Mouse (Mus musculus): ENCODE measurements around the gene Phb2. TPM values are rescaled to one million over a fixed set of nuclear protein-coding genes. Genes with fewer than 3 reads are reported as not detected.

Phb2 gene
- total RNA-seq, 4 experiments from 2014 or later, result 118 to 123 (median 120) TPM

DNA sequence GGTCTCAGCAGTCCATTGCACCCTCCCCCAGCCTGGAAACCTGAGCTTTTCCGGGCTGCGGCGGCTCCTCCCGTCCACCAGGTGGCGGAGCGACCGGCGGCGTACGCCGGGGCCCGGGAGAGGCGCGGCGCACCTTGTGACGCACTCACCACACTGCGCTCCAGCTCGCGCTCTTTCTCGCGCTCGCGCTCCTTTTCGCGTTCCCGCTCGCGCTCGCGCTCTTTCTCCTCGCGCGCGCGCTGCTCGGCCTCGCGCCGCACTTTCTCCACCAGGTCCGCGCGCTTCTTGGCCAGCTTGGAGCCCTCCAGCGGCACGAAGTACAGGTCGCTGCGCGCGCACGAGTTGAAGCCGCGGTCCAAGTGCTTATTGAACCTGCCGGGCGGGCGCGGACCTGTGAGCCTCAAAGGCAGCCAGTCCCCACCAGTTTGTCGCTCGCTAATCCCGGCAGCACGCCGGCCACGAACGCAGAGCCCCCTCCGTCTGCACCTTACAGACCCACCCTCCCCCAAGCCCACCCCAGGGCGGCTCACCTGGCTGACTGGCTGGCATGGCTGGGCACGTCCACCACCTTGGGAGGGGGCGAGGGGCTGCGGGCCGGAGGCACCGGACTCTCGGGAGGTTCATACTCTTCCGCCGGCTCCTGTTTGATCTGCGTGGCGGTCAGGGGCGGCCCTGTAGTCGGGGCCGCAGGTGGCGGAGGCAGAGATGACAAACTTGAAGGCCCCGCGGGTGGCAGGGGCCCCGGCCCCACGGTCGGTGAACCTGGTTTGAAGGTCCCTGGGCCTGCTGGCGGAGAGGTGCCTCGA is 33.6 kb downstream of the Phb2 start:
- DNase-seq (ENCODE audit: low spot score in 2 of 2), result peak; percentile 90 to 93

DNA sequence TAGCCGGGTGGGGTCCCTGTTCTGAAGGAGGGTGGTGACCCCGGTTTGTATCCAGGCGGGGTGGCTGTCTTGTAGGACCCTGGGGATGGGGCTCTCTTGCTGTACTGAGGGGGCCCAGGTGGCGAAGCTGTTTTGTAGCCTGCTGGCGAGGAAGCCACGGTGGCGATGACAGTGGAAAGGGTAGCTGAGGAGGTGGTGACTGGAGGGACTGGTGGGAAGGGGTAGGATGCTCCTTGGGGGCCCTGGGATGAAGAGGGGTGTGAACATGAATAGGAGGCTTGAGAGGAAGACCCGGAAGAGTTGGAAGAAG is 34.1 kb downstream of the Phb2 start:
- no peak for DNase-seq (ENCODE audit: low spot score in 2 of 2)

GRCm38 (mm10) chr6:124746654-124747632 is 34.8 kb downstream of the Phb2 start:
- DNase-seq (ENCODE audit: low spot score in 2 of 2), result no peak

- DNase-seq (ENCODE audit: low spot score in 2 of 2), result no peak
Measured at GRCm38 (mm10) chr6:124750405-124750804, 38.3 kb downstream of the Phb2 start.

DNA sequence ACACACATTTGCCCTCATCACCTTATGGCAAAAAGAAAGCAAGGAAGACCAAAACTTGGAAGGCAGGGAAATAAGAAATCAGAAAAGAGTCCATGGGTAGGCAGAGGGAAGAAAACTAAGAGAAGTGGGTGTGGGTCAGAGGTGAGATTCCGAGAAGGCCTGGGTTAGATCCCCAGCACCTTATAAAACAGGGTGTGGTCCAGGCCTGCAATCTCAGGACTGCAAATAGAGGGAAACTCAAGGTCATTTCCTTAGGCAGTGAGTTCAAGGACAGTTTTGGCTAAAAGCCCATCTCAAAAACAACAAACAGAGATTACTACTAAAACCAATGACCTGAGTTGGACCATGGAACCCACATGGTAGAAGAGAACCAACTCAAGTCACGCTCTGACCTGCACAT is 41.7 kb downstream of the Phb2 start:
- no peak for DNase-seq (ENCODE audit: low spot score in 2 of 2)

- no peak for DNase-seq (ENCODE audit: low spot score in 2 of 2)
Measured at GRCm38 (mm10) chr6:124755306-124755705, 43.2 kb downstream of the Phb2 start.

GRCm38 (mm10) chr6:124755831-124756595 is 43.9 kb downstream of the Phb2 start, which contains the start of the genes Gm45234 and Atn1:
Gm45234 (minus strand) TSS chr6:124756021.
Atn1 (minus strand) TSS chr6:124756524.
- DNase-seq (ENCODE audit: low spot score in 2 of 2), result no peak

GRCm38 (mm10) chr6:124756652-124757350 is 44.7 kb downstream of the Phb2 start:
- peak in 1 of 2 experiments; percentile 75 for DNase-seq (ENCODE audit: low spot score in 2 of 2)

GRCm38 (mm10) chr6:124757351-124757880 is 45.3 kb downstream of the Phb2 start:
- DNase-seq (ENCODE audit: low spot score in 2 of 2), result no peak

- DNase-seq (ENCODE audit: low spot score in 2 of 2), result peak in 1 of 2 experiments; percentile 66
Measured at GRCm38 (mm10) chr6:124757909-124758848, 46.0 kb downstream of the Phb2 start.

DNA sequence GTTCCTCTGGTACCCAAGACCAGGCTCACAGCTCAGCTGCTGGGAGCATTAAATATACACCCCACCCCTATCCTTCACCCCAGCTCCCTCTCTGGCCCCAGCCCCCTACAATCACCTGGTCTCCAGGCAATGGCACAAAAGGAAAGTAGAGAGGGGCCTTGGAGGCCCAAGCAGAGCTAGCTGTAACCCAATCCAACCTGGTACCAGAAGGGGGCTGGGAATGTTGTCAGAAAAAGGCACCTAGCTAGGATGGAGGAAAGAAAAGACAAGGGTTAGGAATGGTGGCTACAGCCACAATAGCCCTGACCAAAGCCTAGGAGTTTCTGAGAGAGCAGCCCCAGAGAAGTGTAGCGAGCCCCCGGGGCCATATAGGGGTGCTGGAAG is 46.7 kb downstream of the Phb2 start:
- DNase-seq (ENCODE audit: low spot score in 2 of 2), result no peak

DNA sequence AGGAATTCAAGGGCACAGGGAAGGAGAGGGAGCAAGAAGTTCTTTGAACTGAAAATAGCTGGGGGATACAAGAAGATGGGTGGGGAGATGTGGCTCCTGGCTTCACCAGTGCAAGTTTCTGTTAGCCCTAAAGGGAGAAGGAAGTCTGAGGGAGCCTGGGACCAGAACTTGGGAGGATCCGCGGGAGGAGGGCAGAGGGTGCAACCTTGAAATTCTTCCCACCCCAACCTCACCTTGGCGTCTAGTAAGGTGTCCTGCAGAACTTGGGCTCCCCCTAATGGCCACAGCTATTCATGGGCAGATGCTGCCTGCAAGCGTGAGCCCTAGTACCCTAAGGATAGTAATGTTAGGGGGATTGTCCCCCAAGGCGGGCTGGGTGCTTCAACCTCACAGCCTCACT is 47.1 kb downstream of the Phb2 start:
- DNase-seq (ENCODE audit: low spot score in 2 of 2), result peak in 1 of 2 experiments; percentile 86

DNA sequence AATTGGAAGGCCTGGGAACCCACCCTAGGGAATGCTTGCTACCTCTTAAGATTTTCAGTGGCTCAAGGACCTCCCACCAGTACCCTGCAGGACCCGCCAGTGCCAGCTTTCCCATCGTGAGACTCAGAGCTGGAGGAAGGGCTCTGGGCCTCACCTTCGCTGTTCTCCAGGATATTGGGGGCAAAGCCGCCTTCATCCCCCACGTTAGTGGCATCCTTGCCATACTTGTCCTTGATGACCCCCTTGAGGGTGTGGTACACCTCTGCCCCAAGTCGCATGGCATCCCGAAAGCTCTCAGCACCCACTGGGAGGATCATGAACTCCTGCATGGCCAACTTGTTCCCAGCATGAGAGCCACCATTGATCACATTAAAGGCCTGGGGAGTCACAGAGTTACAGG is 53.8 kb downstream of the Phb2 start:
- no peak for DNase-seq (ENCODE audit: low spot score in 2 of 2)

Small RNAs within 50 kb of the gene (microRNA-seq; reads per million reads assigned to microRNA genes)
- 1.3 to 22.7 reads per million in 2 experiments for gene Mir141
- gene Mir200c, result 32.8 to 208 reads per million in 2 experiments

Other genes with a start within 250 kb of the Phb2 start
- gene Clstn3, start 247.5 kb upstream of the Phb2 start, total RNA-seq (2022), result 100 to 1,000 TPM; 249 to 296 (median 280) TPM
- gene C1rl, start 219.2 kb upstream of the Phb2 start, total RNA-seq (2022), result under 1 TPM; 0.39 to 0.67 (median 0.60) TPM
- 1 to 10 TPM in 3 of 4 experiments, under 1 TPM in 1; 0.89 to 1.9 (median 1.3) TPM for gene C1ra, start 199.9 kb upstream of the Phb2 start, total RNA-seq (2022)
- gene C1s1, start 170.0 kb upstream of the Phb2 start, total RNA-seq (2022), result 1 to 10 TPM in 3 of 4 experiments, under 1 TPM in 1; 0.59 to 1.7 (median 1.2) TPM
- not detected for gene C1rb, start 142.0 kb upstream of the Phb2 start, total RNA-seq (2022)
- gene C1s2, start 76.3 kb upstream of the Phb2 start, total RNA-seq (2022), result under 1 TPM; 0.23 to 0.68 (median 0.44) TPM
- gene Lpcat3, start 49.3 kb upstream of the Phb2 start, total RNA-seq (2022), result 10 to 100 TPM; 24.1 to 38.4 (median 31.4) TPM
- 10 to 100 TPM; 50.1 to 57.2 (median 52.5) TPM for gene Emg1, start 158 bp upstream of the Phb2 start, total RNA-seq (2022)
- gene Ptpn6, start 26.4 kb downstream of the Phb2 start, total RNA-seq (2022), result 10 to 100 TPM in 2 of 4 experiments, 1 to 10 TPM in 2; 2.2 to 24.3 (median 13.4) TPM
- gene Grcc10, start 29.0 kb downstream of the Phb2 start, total RNA-seq (2022), result 100 to 1,000 TPM; 311 to 385 (median 325) TPM
- 1 to 10 TPM in 1 of 4 experiments, not detected in 3; 5.1 TPM for gene Gm45234, start 43.7 kb downstream of the Phb2 start, total RNA-seq (2022)
- gene Atn1, start 44.2 kb downstream of the Phb2 start, total RNA-seq (2022), result 100 to 1,000 TPM; 138 to 158 (median 147) TPM
- 1,000 to 10,000 TPM in 3 of 4 experiments, 100 to 1,000 TPM in 1; 993 to 1,113 (median 1,027) TPM for gene Eno2, start 57.3 kb downstream of the Phb2 start, total RNA-seq (2022)
- 1 to 10 TPM; 2.3 to 5.1 (median 3.3) TPM for gene Lrrc23, start 67.4 kb downstream of the Phb2 start, total RNA-seq (2022)
- 1 to 10 TPM; 3.1 to 7.0 (median 6.0) TPM for gene Spsb2, start 96.3 kb downstream of the Phb2 start, total RNA-seq (2022)
- gene Tpi1, start 102.0 kb downstream of the Phb2 start, total RNA-seq (2022), result 100 to 1,000 TPM; 782 to 819 (median 789) TPM
- gene Usp5, start 117.1 kb downstream of the Phb2 start, total RNA-seq (2022), result 100 to 1,000 TPM; 181 to 196 (median 186) TPM
- 1 to 10 TPM in 2 of 4 experiments, under 1 TPM in 2; 0.61 to 1.0 (median 0.95) TPM for gene Cdca3, start 117.2 kb downstream of the Phb2 start, total RNA-seq (2022)
- under 1 TPM in 2 of 4 experiments, not detected in 2; 0.36 to 0.96 TPM for gene Gnb3, start 127.9 kb downstream of the Phb2 start, total RNA-seq (2022)
- gene P3h3, start 145.4 kb downstream of the Phb2 start, total RNA-seq (2022), result 10 to 100 TPM; 32.2 to 51.8 (median 36.4) TPM
- 100 to 1,000 TPM; 171 to 204 (median 183) TPM for gene Gpr162, start 151.6 kb downstream of the Phb2 start, total RNA-seq (2022)
- under 1 TPM in 2 of 4 experiments, not detected in 2; 0.12 to 0.38 TPM for gene Cd4, start 175.9 kb downstream of the Phb2 start, total RNA-seq (2022)
- gene Lag3, start 199.4 kb downstream of the Phb2 start, total RNA-seq (2022), result 10 to 100 TPM in 2 of 4 experiments, 1 to 10 TPM in 2; 1.6 to 15.6 (median 8.5) TPM
- 100 to 1,000 TPM; 881 to 936 (median 911) TPM for gene Ptms, start 207.8 kb downstream of the Phb2 start, total RNA-seq (2022)
- gene Mlf2, start 219.1 kb downstream of the Phb2 start, total RNA-seq (2022), result 100 to 1,000 TPM; 564 to 596 (median 590) TPM

Data from layer of hippocampus, adult 8-10 months (tissue).